ENCODE assay signal across 10 mouse cellular contexts in genomic region chr1:153963744-153964342, GRCm38 (mm10).
DNase-seq lines count a peak whose midpoint lies in the region; ATAC-seq and TF ChIP-seq lines count a peak whose summit lies in the region.
"Had no signal": no experiment of that assay in that cellular context is flagged by ENCODE, and none has a peak within 500 bp of the region (broad histone marks: within the 10 kb centered on the region; RNA-seq: fewer than 3 reads in every experiment).

No protein-coding gene starts in this region.

- no peak for TF ChIP-seq POLR2A in kidney, adult 2 months (IDR thresholded peaks at IDR 0.05; ENCODE audit: low read depth, low read length)
- no peak for TF ChIP-seq POLR2A in brain, embryonic 14.5 days (IDR thresholded peaks at IDR 0.05; ENCODE audit: borderline replicate concordance, extremely low read depth, insufficient read depth, insufficient read length, poor library complexity, severe bottlenecking)

- no peaks in the 10 kb centered on the region for H3K4me1 ChIP-seq in kidney, adult 2 months (ENCODE audit: control insufficient read depth, insufficient read depth, low read length)
- no peaks in the 10 kb centered on the region for H3K4me1 ChIP-seq in intestine, postnatal 0 days (replicated peaks; ENCODE audit: control insufficient read depth, insufficient read depth, low read length)
- peaks cover 8% of the 10 kb centered on the region; the same call in 1 of the 2 replicates for H3K4me1 ChIP-seq in lung, postnatal 0 days (ENCODE audit: insufficient read depth, low read depth, low read length)
- H3K4me1 ChIP-seq: midbrain, embryonic 12.5 days had no signal

- 44% methylated on average over 9 of the region's 9 CpGs for WGBS in kidney, adult 2 months
- WGBS in intestine, postnatal 0 days: 53% methylated on average over 9 of the region's 9 CpGs
- 30% methylated on average over 9 of the region's 9 CpGs for WGBS in lung, postnatal 0 days

- TF ChIP-seq CTCF in kidney, adult 2 months (conservative IDR thresholded peaks at IDR 0.05; ENCODE audit: insufficient read depth, insufficient read length, low read depth, low read length): no peak
- no peak for TF ChIP-seq CTCF in brain, embryonic 14.5 days (IDR thresholded peaks at IDR 0.05; ENCODE audit: borderline replicate concordance, extremely low read depth, insufficient read depth, insufficient read length)
- TF ChIP-seq CTCF in intestine, postnatal 0 days (IDR thresholded peaks at IDR 0.05; ENCODE audit: low read depth): no peak
- TF ChIP-seq CTCF in lung, postnatal 0 days (IDR thresholded peaks at IDR 0.05): no peak

- no peak overlapping the region for H3K9ac ChIP-seq in intestine, postnatal 0 days (ENCODE audit: low read depth, low read length)
- H3K9ac ChIP-seq in lung, postnatal 0 days (replicated peaks; ENCODE audit: low read depth): no peak overlapping the region
- H3K9ac ChIP-seq: midbrain, embryonic 12.5 days had no signal

- TF ChIP-seq EP300 in lung, postnatal 0 days (IDR thresholded peaks at IDR 0.05): no peak

- no peaks in the 10 kb centered on the region for H3K27me3 ChIP-seq in kidney, adult 2 months (replicated peaks; ENCODE audit: control insufficient read depth, insufficient read depth, low read length)
- H3K27me3 ChIP-seq in intestine, postnatal 0 days (replicated peaks; ENCODE audit: control insufficient read depth, insufficient read depth, low read length): no peaks in the 10 kb centered on the region
- no peaks in the 10 kb centered on the region for H3K27me3 ChIP-seq in lung, postnatal 0 days (replicated peaks; ENCODE audit: insufficient read depth, low read length)
- H3K27me3 ChIP-seq: midbrain, embryonic 12.5 days had no signal

- ATAC-seq in intestine, postnatal 0 days: no peak
- ATAC-seq in lung, postnatal 0 days: peak; percentile 75
- ATAC-seq in cerebellum, adult (ENCODE audit: insufficient number of reproducible peaks, low FRiP score, low TSS enrichment): no peak

- no peaks in the 10 kb centered on the region for H3K36me3 ChIP-seq in kidney, adult 2 months (ENCODE audit: control insufficient read depth, insufficient read depth, low read length)
- H3K36me3 ChIP-seq in intestine, postnatal 0 days (ENCODE audit: control insufficient read depth, insufficient read depth): no peaks in the 10 kb centered on the region
- no peaks in the 10 kb centered on the region for H3K36me3 ChIP-seq in lung, postnatal 0 days (ENCODE audit: insufficient read depth, low read length)
- H3K36me3 ChIP-seq: midbrain, embryonic 12.5 days had no signal

- DNase-seq in kidney, adult 18-20 months: peak; percentile 4
- no peak for DNase-seq in kidney, adult 2 months
- peak; percentile 14 for DNase-seq in brain, embryonic 14.5 days (ENCODE audit: low read depth)
- DNase-seq in lung, postnatal 0 days (ENCODE audit: low spot score): peak; percentile 79
- no peak for DNase-seq in gastrocnemius, postnatal 10 days
- no peak for DNase-seq in frontal cortex, postnatal 10 days (ENCODE audit: low spot score in 2 of 2)
- DNase-seq: gastrocnemius, postnatal 25 days had no signal

- H3K4me3 ChIP-seq in kidney, adult 2 months (ENCODE audit: insufficient read depth, low read depth, low read length): no peak overlapping the region
- H3K4me3 ChIP-seq in intestine, postnatal 0 days (ENCODE audit: low read depth, low read length): no peak overlapping the region
- no peak overlapping the region for H3K4me3 ChIP-seq in lung, postnatal 0 days (ENCODE audit: low read depth, low read length)
- H3K4me3 ChIP-seq: midbrain, embryonic 12.5 days had no signal

- no peak overlapping the region for H3K4me2 ChIP-seq in intestine, postnatal 0 days (replicated peaks; ENCODE audit: low read depth)
- H3K4me2 ChIP-seq in lung, postnatal 0 days (replicated peaks; ENCODE audit: low read depth, low read length): no peak overlapping the region
- H3K4me2 ChIP-seq: midbrain, embryonic 12.5 days had no signal

- no peaks in the 10 kb centered on the region for H3K9me3 ChIP-seq in intestine, postnatal 0 days (ENCODE audit: control insufficient read depth)
- no peaks in the 10 kb centered on the region for H3K9me3 ChIP-seq in lung, postnatal 0 days (ENCODE audit: low read length)
- H3K9me3 ChIP-seq: midbrain, embryonic 12.5 days had no signal

- H3K27ac ChIP-seq in kidney, adult 2 months (ENCODE audit: insufficient read depth, low read depth, low read length): no peak overlapping the region
- 0 out of 2 replicates have a peak overlapping the region, but pooled peaks have one; percentile 54 for H3K27ac ChIP-seq in intestine, postnatal 0 days (ENCODE audit: low read depth, low read length)
- peak overlapping the region; percentile 68 for H3K27ac ChIP-seq in lung, postnatal 0 days (ENCODE audit: low read length)
- H3K27ac ChIP-seq: midbrain, embryonic 12.5 days had no signal

Comparison
In these comparisons a context has a peak if more than half of its experiments do, and no peak if none do; other contexts are left out.
1. DNase-seq: peak in kidney, adult 18-20 months (single experiment), brain, embryonic 14.5 days (single experiment) and lung, postnatal 0 days (single experiment); none in kidney, adult 2 months (single experiment), gastrocnemius, postnatal 10 days (single experiment) and frontal cortex, postnatal 10 days (0 of 2).